In genomic region chr2:3600421-3600820, GRCm38 (mm10) we compare ENCODE assay signal across 16 mouse cellular contexts.
"Had no signal": no experiment of that assay in that cellular context is flagged by ENCODE, and none has a peak within 500 bp of the region (broad histone marks: within the 10 kb centered on the region; RNA-seq: fewer than 3 reads in every experiment).

No protein-coding gene starts in this region.

- H3K4me1 ChIP-seq: limb, embryonic 13.5 days; midbrain, embryonic 12.5 days; neural tube, embryonic 13.5 days had no signal

- H3K27ac ChIP-seq: limb, embryonic 13.5 days; liver, embryonic 14.5 days; midbrain, embryonic 12.5 days; neural tube, embryonic 13.5 days; stomach, postnatal 0 days had no signal

- H3K4me3 ChIP-seq: limb, embryonic 13.5 days; megakaryocyte, embryonic 14.5 days; midbrain, embryonic 12.5 days; neural tube, embryonic 13.5 days had no signal

- H3K36me3 ChIP-seq: limb, embryonic 13.5 days; midbrain, embryonic 12.5 days; neural tube, embryonic 13.5 days had no signal

- H3K27me3 ChIP-seq: limb, embryonic 13.5 days; megakaryocyte, embryonic 14.5 days; midbrain, embryonic 12.5 days; neural tube, embryonic 13.5 days had no signal

- H3K4me2 ChIP-seq: limb, embryonic 13.5 days; midbrain, embryonic 12.5 days; neural tube, embryonic 13.5 days had no signal

- H3K9me3 ChIP-seq: midbrain, embryonic 12.5 days had no signal

- DNase-seq: kidney, postnatal 36 days; left cerebral cortex, postnatal 4 days; lung, adult 2 months; lung, postnatal 4 days; retina, postnatal 1 day; right cerebral cortex, postnatal 4 days; spleen, adult 18-20 months; thymus, postnatal 4 days had no signal

- ATAC-seq: lung, postnatal 0 days; midbrain, embryonic 16.5 days had no signal

- H3K9ac ChIP-seq: limb, embryonic 13.5 days; liver, embryonic 14.5 days; midbrain, embryonic 12.5 days; neural tube, embryonic 13.5 days had no signal
